Mouse (Mus musculus): ENCODE measurements around the gene Chp2. TPM values are rescaled to one million over a fixed set of nuclear protein-coding genes. Genes with fewer than 3 reads are reported as not detected.

Chp2 gene
- polyA plus RNA-seq, 1 experiment from 2014 or later = 9.6 TPM

- 33% methylated on average over 4 of the region's 4 CpGs for WGBS
- 0 out of 2 replicates have a peak, but pooled peaks have one; percentile 22 for ATAC-seq
These were observed 22.0 kb upstream of the Chp2 start for GRCm38 (mm10) chr7:122197306-122197705.

GRCm38 (mm10) chr7:122199296-122199695 is 20.0 kb upstream of the Chp2 start:
- WGBS = 22% methylated on average over 5 of the region's 5 CpGs
- no peaks in the 10 kb centered on the region for H3K27me3 ChIP-seq (replicated peaks; ENCODE audit: control insufficient read depth, insufficient read depth, low read length)
- no peaks in the 10 kb centered on the region for H3K4me1 ChIP-seq (ENCODE audit: control insufficient read depth, insufficient read depth, low read length)
- H3K4me2 ChIP-seq (ENCODE audit: low read depth, low read length) = no peak overlapping the region
- no peaks in the 10 kb centered on the region for H3K9me3 ChIP-seq (ENCODE audit: control insufficient read depth, low read length)
- H3K36me3 ChIP-seq (ENCODE audit: control insufficient read depth, insufficient read depth, low read length) = no peaks in the 10 kb centered on the region
- ATAC-seq = peak; percentile 58; the same call in 1 of the 2 replicates
- H3K27ac ChIP-seq (ENCODE audit: low read length) = no peak overlapping the region
- no peak overlapping the region for H3K4me3 ChIP-seq (ENCODE audit: low read length)
- H3K9ac ChIP-seq (ENCODE audit: low read depth, low read length) = no peak overlapping the region

More at GRCm38 (mm10) chr7:122197306-122197705, 22.0 kb upstream of the Chp2 start:
- Histone ChIP-seq H3K9me3 (ENCODE audit: control insufficient read depth, low read length) (no peaks in the 10 kb centered on the region), H3K27ac (ENCODE audit: low read length) (no peak overlapping the region), H3K27me3 (replicated peaks; ENCODE audit: control insufficient read depth, insufficient read depth, low read length) (no peaks in the 10 kb centered on the region), H3K4me2 (ENCODE audit: low read depth, low read length) (no peak overlapping the region), H3K36me3 (ENCODE audit: control insufficient read depth, insufficient read depth, low read length) (no peaks in the 10 kb centered on the region), H3K4me3 (ENCODE audit: low read length) (no peak overlapping the region), H3K9ac (ENCODE audit: low read depth, low read length) (no peak overlapping the region), H3K4me1 (ENCODE audit: control insufficient read depth, insufficient read depth, low read length) (no peaks in the 10 kb centered on the region)

- WGBS = 22% methylated on average over 2 of the region's 2 CpGs
These were observed 15.4 kb upstream of the Chp2 start for GRCm38 (mm10) chr7:122203936-122204335.

GRCm38 (mm10) chr7:122206121-122206520 is 13.2 kb upstream of the Chp2 start:
- Histone ChIP-seq H3K4me1 (ENCODE audit: control insufficient read depth, insufficient read depth, low read length) (0 out of 2 replicates have a peak, but pooled peaks cover 5% of the 10 kb centered on the region), H3K27me3 (replicated peaks; ENCODE audit: control insufficient read depth, insufficient read depth, low read length) (no peaks in the 10 kb centered on the region), H3K36me3 (ENCODE audit: control insufficient read depth, insufficient read depth, low read length) (no peaks in the 10 kb centered on the region), H3K4me2 (ENCODE audit: low read depth, low read length) (no peak overlapping the region), H3K9me3 (ENCODE audit: control insufficient read depth, low read length) (no peaks in the 10 kb centered on the region), H3K9ac (ENCODE audit: low read depth, low read length) (no peak overlapping the region), H3K27ac (ENCODE audit: low read length) (no peak overlapping the region), H3K4me3 (ENCODE audit: low read length) (no peak overlapping the region)
- WGBS = 85% methylated on average over 2 of the region's 2 CpGs
- no peak for ATAC-seq

More at GRCm38 (mm10) chr7:122203936-122204335, 15.4 kb upstream of the Chp2 start:
- Histone ChIP-seq H3K9ac (ENCODE audit: low read depth, low read length) (no peak overlapping the region), H3K4me3 (ENCODE audit: low read length) (no peak overlapping the region), H3K36me3 (ENCODE audit: control insufficient read depth, insufficient read depth, low read length) (no peaks in the 10 kb centered on the region), H3K9me3 (ENCODE audit: control insufficient read depth, low read length) (no peaks in the 10 kb centered on the region), H3K27ac (ENCODE audit: low read length) (no peak overlapping the region), H3K27me3 (replicated peaks; ENCODE audit: control insufficient read depth, insufficient read depth, low read length) (no peaks in the 10 kb centered on the region), H3K4me2 (ENCODE audit: low read depth, low read length) (no peak overlapping the region), H3K4me1 (ENCODE audit: control insufficient read depth, insufficient read depth, low read length) (0 out of 2 replicates have a peak, but pooled peaks cover 5% of the 10 kb centered on the region)
- peak; percentile 63; the same call in 1 of the 2 replicates for ATAC-seq

- H3K9ac ChIP-seq (ENCODE audit: low read depth, low read length) = no peak overlapping the region
- H3K36me3 ChIP-seq (ENCODE audit: control insufficient read depth, insufficient read depth, low read length) = no peaks in the 10 kb centered on the region
- no peaks in the 10 kb centered on the region for H3K27me3 ChIP-seq (replicated peaks; ENCODE audit: control insufficient read depth, insufficient read depth, low read length)
- 26% methylated on average over 7 of the region's 7 CpGs for WGBS
- ATAC-seq = peak; percentile 76
- H3K4me1 ChIP-seq (ENCODE audit: control insufficient read depth, insufficient read depth, low read length) = 0 out of 2 replicates have a peak, but pooled peaks cover 5% of the 10 kb centered on the region
- H3K4me2 ChIP-seq (ENCODE audit: low read depth, low read length) = no peak overlapping the region
- no peaks in the 10 kb centered on the region for H3K9me3 ChIP-seq (ENCODE audit: control insufficient read depth, low read length)
- no peak overlapping the region for H3K4me3 ChIP-seq (ENCODE audit: low read length)
- peak overlapping the region; percentile 37; the same call in 1 of the 2 replicates for H3K27ac ChIP-seq (ENCODE audit: low read length)
These were observed 10.8 kb upstream of the Chp2 start for GRCm38 (mm10) chr7:122208276-122209021.

GRCm38 (mm10) chr7:122226020-122226742 is 6.9 kb downstream of the Chp2 start:
- Histone ChIP-seq H3K4me1 (ENCODE audit: control insufficient read depth, insufficient read depth, low read length) (0 out of 2 replicates have a peak, but pooled peaks cover 4% of the 10 kb centered on the region), H3K9ac (ENCODE audit: low read depth, low read length) (no peak overlapping the region), H3K27me3 (replicated peaks; ENCODE audit: control insufficient read depth, insufficient read depth, low read length) (no peaks in the 10 kb centered on the region), H3K9me3 (ENCODE audit: control insufficient read depth, low read length) (no peaks in the 10 kb centered on the region), H3K36me3 (ENCODE audit: control insufficient read depth, insufficient read depth, low read length) (no peaks in the 10 kb centered on the region), H3K4me2 (ENCODE audit: low read depth, low read length) (peak overlapping the region; percentile 24; the same call in 1 of the 2 replicates), H3K4me3 (ENCODE audit: low read length) (no peak overlapping the region), H3K27ac (ENCODE audit: low read length) (peak overlapping the region; percentile 82)
- WGBS = 54% methylated on average over 7 of the region's 7 CpGs
- ATAC-seq = peak; percentile 95

GRCm38 (mm10) chr7:122226744-122227143 is 7.4 kb downstream of the Chp2 start:
- Histone ChIP-seq H3K9me3 (ENCODE audit: control insufficient read depth, low read length) (no peaks in the 10 kb centered on the region), H3K27me3 (replicated peaks; ENCODE audit: control insufficient read depth, insufficient read depth, low read length) (no peaks in the 10 kb centered on the region), H3K4me3 (ENCODE audit: low read length) (no peak overlapping the region), H3K27ac (ENCODE audit: low read length) (peak overlapping the region; percentile 82), H3K9ac (ENCODE audit: low read depth, low read length) (no peak overlapping the region), H3K4me2 (ENCODE audit: low read depth, low read length) (peak overlapping the region; percentile 24; the same call in 1 of the 2 replicates), H3K4me1 (ENCODE audit: control insufficient read depth, insufficient read depth, low read length) (0 out of 2 replicates have a peak, but pooled peaks cover 4% of the 10 kb centered on the region), H3K36me3 (ENCODE audit: control insufficient read depth, insufficient read depth, low read length) (no peaks in the 10 kb centered on the region)
- ATAC-seq = peak; percentile 63
- WGBS = 75% methylated on average over 4 of the region's 4 CpGs

- no peaks in the 10 kb centered on the region for H3K27me3 ChIP-seq (replicated peaks; ENCODE audit: control insufficient read depth, insufficient read depth, low read length)
- H3K9me3 ChIP-seq (ENCODE audit: control insufficient read depth, low read length) = no peaks in the 10 kb centered on the region
- H3K4me1 ChIP-seq (ENCODE audit: control insufficient read depth, insufficient read depth, low read length) = 0 out of 2 replicates have a peak, but pooled peaks cover 4% of the 10 kb centered on the region
- no peak overlapping the region for H3K27ac ChIP-seq (ENCODE audit: low read length)
- 60% methylated on average over 3 of the region's 3 CpGs for WGBS
- H3K36me3 ChIP-seq (ENCODE audit: control insufficient read depth, insufficient read depth, low read length) = no peaks in the 10 kb centered on the region
- no peak overlapping the region for H3K9ac ChIP-seq (ENCODE audit: low read depth, low read length)
- no peak for ATAC-seq
- no peak overlapping the region for H3K4me2 ChIP-seq (ENCODE audit: low read depth, low read length)
- H3K4me3 ChIP-seq (ENCODE audit: low read length) = no peak overlapping the region
These were observed 10.0 kb downstream of the Chp2 start for GRCm38 (mm10) chr7:122229306-122229705.

GRCm38 (mm10) chr7:122229916-122230315 is 10.6 kb downstream of the Chp2 start:
- Histone ChIP-seq H3K27ac (ENCODE audit: low read length) (no peak overlapping the region), H3K9me3 (ENCODE audit: control insufficient read depth, low read length) (no peaks in the 10 kb centered on the region), H3K4me3 (ENCODE audit: low read length) (no peak overlapping the region), H3K9ac (ENCODE audit: low read depth, low read length) (no peak overlapping the region), H3K36me3 (ENCODE audit: control insufficient read depth, insufficient read depth, low read length) (no peaks in the 10 kb centered on the region), H3K4me2 (ENCODE audit: low read depth, low read length) (no peak overlapping the region), H3K27me3 (replicated peaks; ENCODE audit: control insufficient read depth, insufficient read depth, low read length) (no peaks in the 10 kb centered on the region), H3K4me1 (ENCODE audit: control insufficient read depth, insufficient read depth, low read length) (no peaks in the 10 kb centered on the region)
- ATAC-seq = no peak
- WGBS = 77% methylated on average over 4 of the region's 4 CpGs

Data from intestine, embryonic 16.5 days (tissue).